Mouse (Mus musculus): ENCODE data around the gene Srp68. TPM values are rescaled to one million over a fixed set of nuclear protein-coding genes. Genes with fewer than 3 reads are reported as not detected.
A peak's percentile ranks its signal among the peaks of the same experiment; 100 is the strongest.

The Srp68 gene
- polyA plus RNA-seq, 1 experiment from 2014 or later = 107 TPM

- ATAC-seq (ENCODE audit: insufficient number of reproducible peaks, insufficient read depth, low FRiP score, low TSS enrichment) = no peak
- 9% methylated on average over 7 of the region's 7 CpGs for WGBS
- Histone ChIP-seq H3K27me3 (peaks cover 32% of the 10 kb centered on the region), H3K9me3 (no peaks in the 10 kb centered on the region), H3K4me3 (no peak overlapping the region), H3K36me3 (peaks cover 12% of the 10 kb centered on the region), H3K9ac (no peak overlapping the region), H3K4me1 (peaks cover 22% of the 10 kb centered on the region), H3K27ac (no peak overlapping the region), H3K4me2 (replicated peaks) (no peak overlapping the region)
These were observed 34.2 kb downstream of the Srp68 start for GRCm38 (mm10) chr11:116239797-116240196.

- Histone ChIP-seq H3K4me2 (replicated peaks) (peak within 1 kb of the TSS; percentile 37), H3K4me3 (peak within 1 kb of the TSS; percentile 21), H3K9ac (peak within 1 kb of the TSS; percentile 8; the same call in 1 of the 2 replicates), H3K27me3 (peaks cover 45% of the 10 kb centered on the region), H3K36me3 (no peaks in the 10 kb centered on the region), H3K27ac (no peak within 1 kb of the TSS), H3K4me1 (peaks cover 22% of the 10 kb centered on the region), H3K9me3 (no peaks in the 10 kb centered on the region)
- WGBS = 11% methylated on average over 31 of the region's 31 CpGs
- ATAC-seq (ENCODE audit: insufficient number of reproducible peaks, insufficient read depth, low FRiP score, low TSS enrichment) = peak; percentile 57
These were observed 36.1 kb downstream of the Srp68 start, which contains the start of gene Evpl for GRCm38 (mm10) chr11:116237742-116238395. TSS of gene Evpl (minus strand) at chr11:116238077.

DNA sequence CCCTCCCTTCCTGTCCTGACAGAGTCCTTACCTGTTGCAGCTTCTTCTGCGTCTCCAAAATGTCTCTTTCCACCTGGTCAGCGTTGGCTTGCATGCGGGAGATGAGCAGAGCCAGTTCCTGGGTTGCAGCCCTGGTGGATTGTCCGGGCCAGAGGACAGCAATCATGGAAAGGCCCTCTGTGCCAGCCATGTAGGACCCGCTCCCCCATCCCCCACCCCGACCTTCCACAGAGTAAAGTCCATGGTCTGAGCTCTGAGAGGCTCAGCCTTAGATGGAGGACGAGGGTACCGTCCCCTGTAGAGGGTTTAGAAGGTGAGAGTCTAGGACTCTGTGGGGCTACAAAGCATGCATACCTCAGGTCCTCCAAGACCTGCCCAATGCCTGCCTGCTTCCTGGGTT is 39.1 kb downstream of the Srp68 start:
- Histone ChIP-seq H3K4me2 (replicated peaks) (no peak overlapping the region), H3K36me3 (no peaks in the 10 kb centered on the region), H3K27me3 (peaks cover 50% of the 10 kb centered on the region), H3K9me3 (no peaks in the 10 kb centered on the region), H3K9ac (no peak overlapping the region), H3K4me3 (no peak overlapping the region), H3K4me1 (peaks cover 8% of the 10 kb centered on the region), H3K27ac (no peak overlapping the region)
- 84% methylated on average over 8 of the region's 8 CpGs for WGBS
- ATAC-seq (ENCODE audit: insufficient number of reproducible peaks, insufficient read depth, low FRiP score, low TSS enrichment) = no peak

GRCm38 (mm10) chr11:116232427-116232826 is 41.6 kb downstream of the Srp68 start:
- Histone ChIP-seq H3K4me3 (no peak overlapping the region), H3K9me3 (no peaks in the 10 kb centered on the region), H3K4me2 (replicated peaks) (peak overlapping the region; percentile 29; the same call in 1 of the 2 replicates), H3K36me3 (no peaks in the 10 kb centered on the region), H3K27ac (no peak overlapping the region), H3K27me3 (peaks cover 30% of the 10 kb centered on the region), H3K4me1 (peaks cover 2% of the 10 kb centered on the region; the same call in 1 of the 2 replicates), H3K9ac (peak overlapping the region; percentile 17; the same call in 1 of the 2 replicates)
- ATAC-seq (ENCODE audit: insufficient number of reproducible peaks, insufficient read depth, low FRiP score, low TSS enrichment) = no peak
- 24% methylated on average over 17 of the region's 17 CpGs for WGBS

- no peaks in the 10 kb centered on the region for H3K36me3 ChIP-seq
- H3K4me1 ChIP-seq = peaks cover 2% of the 10 kb centered on the region; the same call in 1 of the 2 replicates
- peaks cover 23% of the 10 kb centered on the region for H3K27me3 ChIP-seq
- WGBS = 64% methylated on average over 4 of the region's 4 CpGs
- H3K27ac ChIP-seq = no peak overlapping the region
- H3K9ac ChIP-seq = no peak overlapping the region
- no peak overlapping the region for H3K4me3 ChIP-seq
- ATAC-seq (ENCODE audit: insufficient number of reproducible peaks, insufficient read depth, low FRiP score, low TSS enrichment) = no peak
- H3K4me2 ChIP-seq (replicated peaks) = no peak overlapping the region
- no peaks in the 10 kb centered on the region for H3K9me3 ChIP-seq
These were observed 45.3 kb downstream of the Srp68 start for GRCm38 (mm10) chr11:116228699-116229098.

- H3K4me3 ChIP-seq = no peak overlapping the region
- no peak for ATAC-seq (ENCODE audit: insufficient number of reproducible peaks, insufficient read depth, low FRiP score, low TSS enrichment)
These were observed 47.6 kb downstream of the Srp68 start for GRCm38 (mm10) chr11:116226414-116226813.

GRCm38 (mm10) chr11:116222740-116223059 is 51.3 kb downstream of the Srp68 start:
- peak overlapping the region; percentile 59 for H3K4me2 ChIP-seq (replicated peaks)
- no peaks in the 10 kb centered on the region for H3K36me3 ChIP-seq
- 18% methylated on average over 23 of the region's 23 CpGs for WGBS
- peaks cover 9% of the 10 kb centered on the region for H3K9me3 ChIP-seq
- H3K27ac ChIP-seq = no peak overlapping the region
- H3K9ac ChIP-seq = peak overlapping the region; percentile 21
- H3K4me3 ChIP-seq = peak overlapping the region; percentile 35
- no peak for ATAC-seq (ENCODE audit: insufficient number of reproducible peaks, insufficient read depth, low FRiP score, low TSS enrichment)
- H3K4me1 ChIP-seq = peaks cover 21% of the 10 kb centered on the region
- H3K27me3 ChIP-seq = peaks cover 38% of the 10 kb centered on the region

More at GRCm38 (mm10) chr11:116226414-116226813, 47.6 kb downstream of the Srp68 start:
- Histone ChIP-seq H3K36me3 (no peaks in the 10 kb centered on the region), H3K4me2 (replicated peaks) (no peak overlapping the region), H3K27ac (no peak overlapping the region), H3K4me1 (peaks cover 14% of the 10 kb centered on the region; the same call in 1 of the 2 replicates), H3K9ac (no peak overlapping the region), H3K9me3 (peaks cover 5% of the 10 kb centered on the region), H3K27me3 (peaks cover 32% of the 10 kb centered on the region)
- 3% methylated on average over 2 of the region's 2 CpGs for WGBS

GRCm38 (mm10) chr11:116221931-116222739 is 51.9 kb downstream of the Srp68 start:
- ATAC-seq (ENCODE audit: insufficient number of reproducible peaks, insufficient read depth, low FRiP score, low TSS enrichment) = no peak
- Histone ChIP-seq H3K4me2 (replicated peaks) (peak overlapping the region; percentile 59), H3K4me3 (peak overlapping the region; percentile 35), H3K36me3 (no peaks in the 10 kb centered on the region), H3K9me3 (peaks cover 9% of the 10 kb centered on the region), H3K4me1 (peaks cover 21% of the 10 kb centered on the region), H3K9ac (peak overlapping the region; percentile 21), H3K27ac (no peak overlapping the region), H3K27me3 (peaks cover 38% of the 10 kb centered on the region)
- WGBS = 15% methylated on average over 53 of the region's 53 CpGs

DNA sequence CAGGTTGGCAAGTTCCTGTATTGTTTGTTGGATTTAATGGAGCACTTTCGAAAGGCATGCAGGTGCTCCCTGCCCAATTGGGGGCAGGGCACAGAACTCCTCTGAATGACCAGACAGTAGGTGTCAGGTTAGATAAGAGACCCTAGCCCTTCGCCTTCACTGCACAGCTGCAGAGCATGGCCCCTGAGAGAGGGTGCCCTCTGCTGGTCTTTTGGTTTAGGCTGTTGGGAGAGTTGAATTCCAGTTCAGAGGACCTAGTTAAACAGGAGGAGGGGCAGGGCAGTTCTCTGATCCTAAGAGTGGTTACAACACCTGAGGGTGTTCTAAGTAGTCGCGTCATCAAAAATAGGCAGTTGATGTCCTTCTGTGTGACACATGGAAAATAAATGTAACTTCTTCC is 54.1 kb downstream of the Srp68 start:
- H3K36me3 ChIP-seq = no peaks in the 10 kb centered on the region
- WGBS = 18% methylated on average over 4 of the region's 4 CpGs
- ATAC-seq (ENCODE audit: insufficient number of reproducible peaks, insufficient read depth, low FRiP score, low TSS enrichment) = no peak

GRCm38 (mm10) chr11:116218737-116219400 is 55.1 kb downstream of the Srp68 start:
- H3K4me3 ChIP-seq = no peak overlapping the region
- H3K9me3 ChIP-seq = peaks cover 9% of the 10 kb centered on the region
- H3K36me3 ChIP-seq = no peaks in the 10 kb centered on the region
- ATAC-seq (ENCODE audit: insufficient number of reproducible peaks, insufficient read depth, low FRiP score, low TSS enrichment) = 0 out of 2 replicates have a peak, but pooled peaks have one; percentile 47
- H3K9ac ChIP-seq = no peak overlapping the region
- 62% methylated on average over 7 of the region's 7 CpGs for WGBS
- H3K4me1 ChIP-seq = peaks cover 21% of the 10 kb centered on the region
- peaks cover 30% of the 10 kb centered on the region for H3K27me3 ChIP-seq
- no peak overlapping the region for H3K4me2 ChIP-seq (replicated peaks)
- H3K27ac ChIP-seq = peak overlapping the region; percentile 46; the same call in 1 of the 2 replicates

More for the DNA sequence above, 54.1 kb downstream of the Srp68 start:
- no peak overlapping the region for H3K9ac ChIP-seq
- H3K4me3 ChIP-seq = no peak overlapping the region
- H3K9me3 ChIP-seq = peaks cover 9% of the 10 kb centered on the region
- peaks cover 35% of the 10 kb centered on the region for H3K27me3 ChIP-seq
- no peak overlapping the region for H3K4me2 ChIP-seq (replicated peaks)
- H3K27ac ChIP-seq = no peak overlapping the region
- H3K4me1 ChIP-seq = peaks cover 21% of the 10 kb centered on the region

DNA sequence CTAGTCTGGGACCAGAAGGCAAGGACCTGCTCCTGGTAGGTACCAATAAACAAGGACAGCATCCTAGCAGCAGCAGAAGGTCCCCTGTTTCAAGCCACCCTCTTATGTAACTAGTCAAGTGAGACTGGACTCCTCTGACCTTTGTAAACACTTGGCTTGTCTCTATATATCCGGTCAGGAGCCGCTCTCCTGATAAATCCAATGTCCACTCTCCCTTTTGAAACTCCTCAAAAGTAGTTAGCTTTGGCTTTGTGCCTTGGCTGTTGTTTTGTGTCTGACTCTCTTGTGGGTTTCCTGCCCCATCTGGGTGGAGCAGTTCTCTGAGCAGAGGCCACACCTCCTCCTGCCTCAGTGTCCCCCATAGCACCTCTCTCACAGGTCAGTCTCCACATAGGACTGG is 55.8 kb downstream of the Srp68 start:
- Histone ChIP-seq H3K9ac (no peak overlapping the region), H3K9me3 (peaks cover 9% of the 10 kb centered on the region), H3K27ac (0 out of 2 replicates have a peak overlapping the region, but pooled peaks have one; percentile 46), H3K4me1 (peaks cover 21% of the 10 kb centered on the region), H3K4me3 (no peak overlapping the region), H3K36me3 (no peaks in the 10 kb centered on the region), H3K27me3 (peaks cover 24% of the 10 kb centered on the region), H3K4me2 (replicated peaks) (no peak overlapping the region)
- 94% methylated on average over 2 of the region's 2 CpGs for WGBS
- ATAC-seq (ENCODE audit: insufficient number of reproducible peaks, insufficient read depth, low FRiP score, low TSS enrichment) = no peak
